Mouse (Mus musculus) hindbrain, embryonic 15.5 days (tissue): ENCODE data around the gene Htr1d. TPM values are rescaled to one million over a fixed set of nuclear protein-coding genes. Genes with fewer than 3 reads are reported as not detected.

Experiments used
- ATAC-seq: fragments of 200-750 bp; cut with Nextera tagmentation; 2 replicates; pipeline ENCODE4 v1.8.0; 2017; ENCODE audit warnings: low read depth, moderate number of reproducible peaks, moderate TSS enrichment; ENCODE audit not compliant: low FRiP score
- H3K27ac ChIP-seq: fragments of 300-500 bp; sonication (generic); replicated peaks from 2 replicates; pipeline ENCODE4 v1.5.1; 2015; ENCODE audit warnings: mild to moderate bottlenecking, inconsistent platforms
- H3K27me3 ChIP-seq: fragments of 300-500 bp; sonication (generic); 2 replicates; pipeline ENCODE4 v1.6.1; 2015; ENCODE audit warnings: control low read depth, inconsistent platforms
- H3K36me3 ChIP-seq: fragments of 300-500 bp; sonication (generic); 2 replicates; pipeline ENCODE4 v1.6.1; 2015; ENCODE audit warnings: control low read depth, inconsistent platforms
- H3K4me1 ChIP-seq: fragments of 300-500 bp; sonication (generic); replicated peaks from 2 replicates; pipeline ENCODE4 v1.6.1; 2015; ENCODE audit warnings: control low read depth, inconsistent platforms
- H3K4me2 ChIP-seq: fragments of 300-500 bp; sonication (generic); 2 replicates; pipeline ENCODE4 v1.6.1; 2015; ENCODE audit warnings: moderate library complexity, mild to moderate bottlenecking, inconsistent platforms
- H3K4me3 ChIP-seq: fragments of 300-500 bp; sonication (generic); 2 replicates; pipeline ENCODE4 v1.5.1; 2015; ENCODE audit warnings: mild to moderate bottlenecking, inconsistent platforms
- H3K9ac ChIP-seq: fragments of 300-500 bp; sonication (generic); 2 replicates; pipeline ENCODE4 v1.6.1; 2015; ENCODE audit warnings: inconsistent platforms
- H3K9me3 ChIP-seq: fragments of 300-500 bp; sonication (generic); 2 replicates; pipeline ENCODE4 v1.6.1; 2016; ENCODE audit warnings: control low read depth, inconsistent platforms
- WGBS: fragments of 180-500 bp; shearing (Covaris S2); methylation state at CpG from one replicate; pipeline ENCODE4 v1.1.7; 2015; 5-methylcytosine and 5-hydroxymethylcytosine counted together
- polyA plus RNA-seq: library from polyadenylated mRNA; unstranded; fragments of >200 nt; fragmentation: Nextera tagmentation; extraction: Ambion mirVana; gene quantifications from 2 replicates; pipeline ENCODE4 v1.2.1, GENCODE M21; 2015

Htr1d gene
- polyA plus RNA-seq, 1 experiment from 2014 or later: 3.3 TPM

DNA sequence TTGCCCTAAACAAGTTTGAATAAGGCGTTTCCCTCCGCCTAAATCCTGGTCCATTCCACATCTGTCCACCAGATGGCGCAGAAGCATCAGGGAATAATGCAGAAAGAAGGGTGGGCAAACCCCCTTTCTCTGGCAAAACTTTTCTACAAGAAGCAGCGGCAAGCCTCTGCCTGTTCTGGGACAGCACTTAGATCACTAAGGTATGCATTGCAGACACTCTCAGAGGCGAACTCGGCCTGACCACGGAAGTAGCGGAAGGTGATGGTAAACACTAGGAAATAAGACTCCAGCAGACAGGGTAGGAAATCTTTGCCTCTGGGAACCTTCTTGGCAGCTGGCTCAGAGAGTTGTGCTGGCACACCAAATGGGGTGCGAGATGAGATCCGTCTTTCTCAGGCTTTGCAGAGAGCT, 31.5 kb downstream of the Htr1d start:
- ATAC-seq: no peak
- Histone ChIP-seq H3K27ac (no peak overlapping the region), H3K9me3 (no peaks in the 10 kb centered on the region), H3K4me2 (peak overlapping the region; percentile 45), H3K4me1 (peaks cover 8% of the 10 kb centered on the region; the same call in 1 of the 2 replicates), H3K4me3 (peak overlapping the region; percentile 15; the same call in 1 of the 2 replicates), H3K9ac (no peak overlapping the region), H3K27me3 (peaks cover 7% of the 10 kb centered on the region; the same call in 1 of the 2 replicates), H3K36me3 (no peaks in the 10 kb centered on the region)
- 14% methylated on average over 10 of the region's 10 CpGs for WGBS

DNA sequence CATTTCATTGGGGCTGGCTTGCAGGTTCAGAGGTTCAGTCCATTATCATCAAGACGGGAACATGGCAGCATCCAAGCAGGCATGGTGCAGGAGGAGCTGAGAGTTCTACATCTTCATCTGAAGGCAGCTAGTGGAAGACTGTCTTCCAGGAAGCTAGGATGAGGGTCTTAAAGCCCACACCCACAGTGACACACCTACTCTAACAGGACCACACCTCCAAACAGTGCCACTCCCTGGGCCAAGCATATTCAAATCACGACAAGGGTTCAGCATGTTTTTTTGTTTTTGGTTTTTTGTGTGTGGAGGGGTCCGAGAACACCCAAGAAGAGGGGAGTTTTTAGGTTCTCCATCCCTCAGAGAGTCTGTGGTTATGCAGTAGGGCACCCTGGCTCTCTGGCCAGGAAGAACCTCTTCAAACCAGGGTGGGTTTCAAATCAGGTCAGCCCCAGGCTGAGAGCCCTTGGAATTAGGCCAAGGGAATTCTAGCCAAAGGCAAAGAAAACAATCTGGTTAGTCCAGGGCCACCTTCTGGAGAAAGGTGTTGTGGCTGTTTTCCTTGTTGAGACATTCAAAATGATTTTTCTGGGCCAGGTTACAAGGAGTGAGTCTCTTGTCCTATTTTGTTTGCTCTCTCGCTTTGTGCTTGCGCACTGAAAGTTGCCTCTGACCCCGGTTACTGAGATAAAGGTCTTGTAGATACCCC, 33.3 kb downstream of the Htr1d start:
- 92% methylated on average over 6 of the region's 6 CpGs for WGBS
- Histone ChIP-seq H3K27ac (no peak overlapping the region), H3K4me2 (no peak overlapping the region), H3K9ac (no peak overlapping the region), H3K9me3 (no peaks in the 10 kb centered on the region), H3K4me3 (no peak overlapping the region), H3K36me3 (no peaks in the 10 kb centered on the region), H3K4me1 (peaks cover 7% of the 10 kb centered on the region), H3K27me3 (peaks cover 17% of the 10 kb centered on the region; the same call in 1 of the 2 replicates)
- no peak for ATAC-seq

DNA sequence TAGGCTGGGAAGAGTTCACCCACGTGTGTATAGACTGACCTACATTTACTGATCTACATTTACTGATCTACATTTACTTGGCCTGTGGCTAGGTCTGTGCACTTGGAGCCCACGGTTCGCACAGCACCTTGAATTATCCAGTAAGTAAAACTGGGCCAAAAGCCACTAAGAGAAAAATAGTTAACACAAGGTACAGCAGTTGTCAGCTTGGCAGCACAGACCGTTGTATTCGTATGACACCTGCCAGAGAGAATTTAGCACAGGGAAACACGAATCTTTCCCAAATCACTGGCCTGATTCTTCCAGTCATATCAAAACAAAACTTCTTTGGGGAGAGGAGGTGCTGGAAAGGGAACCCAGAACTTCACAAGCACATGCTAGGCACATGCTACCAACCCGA, 35.0 kb downstream of the Htr1d start:
- H3K9ac ChIP-seq: no peak overlapping the region
- H3K36me3 ChIP-seq: no peaks in the 10 kb centered on the region
- no peak overlapping the region for H3K4me2 ChIP-seq
- ATAC-seq: no peak
- peaks cover 19% of the 10 kb centered on the region; the same call in 1 of the 2 replicates for H3K27me3 ChIP-seq
- H3K4me3 ChIP-seq: no peak overlapping the region
- no peaks in the 10 kb centered on the region for H3K9me3 ChIP-seq
- H3K27ac ChIP-seq: no peak overlapping the region
- H3K4me1 ChIP-seq: peaks cover 20% of the 10 kb centered on the region
- 84% methylated on average over 7 of the region's 7 CpGs for WGBS

DNA sequence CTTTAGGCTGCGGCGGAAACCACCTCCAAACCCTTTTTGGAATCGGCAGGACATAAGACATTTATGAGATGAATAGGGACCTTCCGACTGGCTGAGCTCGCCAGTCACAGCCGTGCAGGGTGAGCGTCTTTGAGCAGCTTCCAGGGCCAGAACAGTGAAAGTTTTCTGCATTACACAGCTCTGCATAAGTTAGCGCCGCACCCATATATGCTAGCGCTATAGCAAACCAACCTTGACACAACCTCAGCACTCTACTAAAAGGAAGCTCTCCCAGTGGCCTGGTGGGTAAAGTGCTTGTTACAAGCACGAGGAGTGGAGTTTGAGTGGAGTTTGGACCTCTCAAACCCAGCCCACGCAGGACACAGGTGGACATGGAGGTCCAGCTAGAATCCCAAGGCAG, 35.9 kb downstream of the Htr1d start:
- no peak for ATAC-seq
- Histone ChIP-seq H3K27ac (no peak overlapping the region), H3K9me3 (no peaks in the 10 kb centered on the region), H3K4me1 (peaks cover 24% of the 10 kb centered on the region), H3K27me3 (peaks cover 28% of the 10 kb centered on the region), H3K9ac (no peak overlapping the region), H3K36me3 (no peaks in the 10 kb centered on the region), H3K4me3 (no peak overlapping the region), H3K4me2 (no peak overlapping the region)
- 70% methylated on average over 12 of the region's 12 CpGs for WGBS

DNA sequence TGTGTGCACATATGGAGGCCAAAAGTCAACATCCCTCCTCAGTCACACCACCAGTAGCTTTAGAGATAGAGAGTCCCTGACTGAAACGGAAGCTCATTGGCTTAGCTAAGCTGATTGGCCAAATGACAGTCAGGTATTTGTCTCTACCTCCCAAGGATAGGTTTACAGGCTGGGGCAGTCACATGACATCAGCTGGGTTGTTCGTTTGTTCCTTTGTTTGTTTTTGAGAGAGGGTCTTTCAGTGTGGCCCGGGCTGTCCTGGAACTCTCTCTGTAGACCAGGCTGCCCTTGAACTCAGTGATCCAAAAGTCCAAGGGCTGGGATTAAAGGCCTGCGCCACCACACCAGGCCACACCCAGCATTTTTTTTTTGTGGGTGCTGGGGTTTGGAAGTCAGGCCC, 37.9 kb downstream of the Htr1d start:
- Histone ChIP-seq H3K36me3 (no peaks in the 10 kb centered on the region), H3K9me3 (no peaks in the 10 kb centered on the region), H3K4me1 (peaks cover 19% of the 10 kb centered on the region), H3K27ac (no peak overlapping the region), H3K9ac (no peak overlapping the region), H3K4me2 (peak overlapping the region; percentile 95; the same call in 1 of the 2 replicates), H3K4me3 (no peak overlapping the region), H3K27me3 (peaks cover 37% of the 10 kb centered on the region)
- no peak for ATAC-seq
- 42% methylated on average over 4 of the region's 4 CpGs for WGBS

DNA sequence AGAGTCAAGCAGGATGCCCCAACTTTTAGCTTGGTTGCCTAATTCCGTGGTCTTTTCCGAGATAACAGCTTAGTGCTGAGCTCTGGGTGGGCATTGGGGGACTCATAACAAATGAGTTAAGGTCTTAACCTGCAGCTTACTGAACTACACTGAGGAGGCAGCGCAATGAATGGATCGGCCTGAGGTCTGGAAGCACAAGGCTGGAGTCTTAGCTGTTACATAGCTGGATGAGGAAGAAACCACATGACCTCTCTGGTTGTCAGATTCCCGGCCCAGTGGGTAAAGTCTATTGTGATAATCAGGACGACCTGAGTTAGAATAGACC, 38.4 kb downstream of the Htr1d start:
- H3K27ac ChIP-seq: no peak overlapping the region
- peaks cover 37% of the 10 kb centered on the region for H3K27me3 ChIP-seq
- peaks cover 19% of the 10 kb centered on the region for H3K4me1 ChIP-seq
- no peaks in the 10 kb centered on the region for H3K36me3 ChIP-seq
- peak; percentile 14 for ATAC-seq
- no peaks in the 10 kb centered on the region for H3K9me3 ChIP-seq
- H3K4me2 ChIP-seq: peak overlapping the region; percentile 95
- WGBS: 12% methylated on average over 6 of the region's 6 CpGs
- H3K9ac ChIP-seq: peak overlapping the region; percentile 79
- peak overlapping the region; percentile 73 for H3K4me3 ChIP-seq

DNA sequence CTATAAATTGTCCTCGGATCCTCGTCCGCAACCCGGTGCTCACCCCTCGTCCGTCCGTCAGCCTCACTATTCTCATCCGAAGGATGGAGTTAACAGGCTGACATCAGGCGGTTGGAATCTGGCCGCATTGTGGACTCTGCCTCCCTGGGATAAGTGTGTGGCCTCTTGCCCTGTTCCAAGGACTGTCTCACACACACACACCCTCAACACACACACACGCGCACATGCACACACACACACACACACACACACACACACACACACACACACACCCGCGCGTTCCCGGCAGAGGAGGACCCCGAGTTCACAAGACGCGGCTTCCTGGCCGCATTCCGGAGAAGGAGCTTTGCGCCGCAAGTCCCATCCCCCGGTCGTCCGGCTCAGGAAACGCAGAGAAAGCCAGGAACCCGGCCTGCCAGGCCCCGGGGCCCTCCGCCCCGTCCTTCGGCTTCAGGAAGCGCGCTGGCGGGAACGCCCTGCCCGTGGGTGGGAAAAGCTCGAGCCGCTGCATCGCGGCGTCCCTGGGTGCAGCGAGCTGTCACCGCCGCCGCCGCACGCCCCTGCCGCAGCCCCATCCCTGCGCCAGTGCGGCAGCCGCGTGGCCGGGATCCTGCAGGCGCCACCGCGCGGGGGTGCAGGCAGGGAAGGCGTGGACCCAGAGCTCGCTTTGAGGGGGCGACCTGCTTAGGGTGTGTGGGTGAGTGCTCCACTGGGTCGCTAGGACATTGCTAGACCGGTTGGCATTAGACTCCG, 38.9 kb downstream of the Htr1d start, which contains the start of gene 6030445D17Rik:
TSS of gene 6030445D17Rik (plus strand) at position 165 of the 753 bp plus-strand sequence.
- Histone ChIP-seq H3K27ac (peak within 1 kb of the TSS; percentile 68), H3K4me1 (peaks cover 19% of the 10 kb centered on the region), H3K4me3 (peak within 1 kb of the TSS; percentile 73), H3K36me3 (no peaks in the 10 kb centered on the region), H3K27me3 (peaks cover 37% of the 10 kb centered on the region), H3K4me2 (peak within 1 kb of the TSS; percentile 95), H3K9me3 (no peaks in the 10 kb centered on the region), H3K9ac (peak within 1 kb of the TSS; percentile 79)
- under 1% methylated on average over 64 of the region's 64 CpGs for WGBS
- peak; percentile 75 for ATAC-seq

DNA sequence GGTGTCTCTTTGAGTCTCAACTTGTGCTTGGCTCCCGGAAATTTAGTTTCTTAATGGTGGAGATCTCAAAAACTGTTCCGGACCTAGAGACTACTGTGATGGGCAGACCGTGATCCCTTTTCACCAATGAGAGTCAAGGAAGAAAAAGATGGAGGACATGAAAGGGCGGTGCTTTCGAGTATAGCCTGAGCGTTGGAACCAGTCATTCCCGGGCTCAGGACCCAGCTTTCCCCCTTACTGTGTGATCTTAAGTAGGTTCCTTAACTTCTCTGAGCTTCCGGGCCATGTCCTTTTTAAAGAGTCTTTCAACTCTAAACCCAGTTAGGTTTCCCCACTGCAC, 39.5 kb downstream of the Htr1d start:
- under 1% methylated on average over 8 of the region's 8 CpGs for WGBS
- peak; percentile 72 for ATAC-seq
- peaks cover 37% of the 10 kb centered on the region for H3K27me3 ChIP-seq

DNA sequence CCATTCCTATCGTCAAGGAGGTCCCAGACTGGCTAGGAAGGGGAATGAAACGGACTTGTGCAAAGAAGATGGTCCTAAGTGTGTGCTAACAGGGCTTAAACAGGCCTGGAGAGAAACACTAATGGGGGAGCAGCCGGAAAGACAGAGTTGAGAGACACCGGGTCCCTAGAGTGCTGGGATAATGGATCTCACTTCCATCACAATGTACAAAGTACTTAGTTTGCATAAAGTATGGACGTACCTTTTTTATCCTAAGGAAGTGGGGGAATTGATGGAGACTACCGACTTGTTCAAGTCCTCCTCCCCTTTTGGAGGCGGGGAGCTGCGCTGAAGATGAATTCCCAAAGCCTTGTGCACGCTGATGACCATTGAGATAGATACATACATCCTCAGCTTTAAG, 40.1 kb downstream of the Htr1d start:
- Histone ChIP-seq H3K4me3 (peak overlapping the region; percentile 73), H3K9ac (no peak overlapping the region), H3K4me2 (peak overlapping the region; percentile 95), H3K9me3 (no peaks in the 10 kb centered on the region), H3K27me3 (peaks cover 37% of the 10 kb centered on the region), H3K36me3 (no peaks in the 10 kb centered on the region), H3K4me1 (peaks cover 19% of the 10 kb centered on the region), H3K27ac (no peak overlapping the region)
- 16% methylated on average over 9 of the region's 9 CpGs for WGBS
- ATAC-seq: no peak

More for the DNA sequence above, 39.5 kb downstream of the Htr1d start:
- H3K27ac ChIP-seq: peak overlapping the region; percentile 68
- no peaks in the 10 kb centered on the region for H3K36me3 ChIP-seq
- peak overlapping the region; percentile 73 for H3K4me3 ChIP-seq
- peaks cover 19% of the 10 kb centered on the region for H3K4me1 ChIP-seq
- peak overlapping the region; percentile 95 for H3K4me2 ChIP-seq
- H3K9me3 ChIP-seq: no peaks in the 10 kb centered on the region
- peak overlapping the region; percentile 79 for H3K9ac ChIP-seq

DNA sequence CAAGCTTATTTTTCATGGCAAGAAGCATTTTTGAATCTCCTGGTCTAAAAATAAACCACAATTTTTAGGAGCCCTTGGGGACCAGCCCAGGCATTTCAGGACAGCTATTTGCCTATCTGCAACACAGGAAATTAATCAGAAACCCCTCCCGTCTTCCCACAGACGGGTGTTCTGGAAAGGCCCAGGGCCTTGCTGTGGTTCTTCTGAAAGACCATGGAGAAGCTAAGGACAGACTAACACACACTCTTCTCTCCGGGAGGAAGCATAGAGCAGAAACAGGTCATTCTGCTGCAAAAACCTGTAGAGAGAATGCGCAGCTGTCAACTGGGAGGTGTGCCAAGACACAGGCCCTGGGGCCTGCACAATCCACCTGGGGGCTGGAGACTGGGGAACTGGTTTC, 42.9 kb downstream of the Htr1d start:
- no peaks in the 10 kb centered on the region for H3K9me3 ChIP-seq
- no peak overlapping the region for H3K27ac ChIP-seq
- peaks cover 24% of the 10 kb centered on the region for H3K27me3 ChIP-seq
- no peak overlapping the region for H3K4me3 ChIP-seq
- no peak overlapping the region for H3K9ac ChIP-seq
- peaks cover 22% of the 10 kb centered on the region for H3K4me1 ChIP-seq
- no peak overlapping the region for H3K4me2 ChIP-seq
- no peak for ATAC-seq
- H3K36me3 ChIP-seq: no peaks in the 10 kb centered on the region
- 56% methylated on average over 4 of the region's 4 CpGs for WGBS

DNA sequence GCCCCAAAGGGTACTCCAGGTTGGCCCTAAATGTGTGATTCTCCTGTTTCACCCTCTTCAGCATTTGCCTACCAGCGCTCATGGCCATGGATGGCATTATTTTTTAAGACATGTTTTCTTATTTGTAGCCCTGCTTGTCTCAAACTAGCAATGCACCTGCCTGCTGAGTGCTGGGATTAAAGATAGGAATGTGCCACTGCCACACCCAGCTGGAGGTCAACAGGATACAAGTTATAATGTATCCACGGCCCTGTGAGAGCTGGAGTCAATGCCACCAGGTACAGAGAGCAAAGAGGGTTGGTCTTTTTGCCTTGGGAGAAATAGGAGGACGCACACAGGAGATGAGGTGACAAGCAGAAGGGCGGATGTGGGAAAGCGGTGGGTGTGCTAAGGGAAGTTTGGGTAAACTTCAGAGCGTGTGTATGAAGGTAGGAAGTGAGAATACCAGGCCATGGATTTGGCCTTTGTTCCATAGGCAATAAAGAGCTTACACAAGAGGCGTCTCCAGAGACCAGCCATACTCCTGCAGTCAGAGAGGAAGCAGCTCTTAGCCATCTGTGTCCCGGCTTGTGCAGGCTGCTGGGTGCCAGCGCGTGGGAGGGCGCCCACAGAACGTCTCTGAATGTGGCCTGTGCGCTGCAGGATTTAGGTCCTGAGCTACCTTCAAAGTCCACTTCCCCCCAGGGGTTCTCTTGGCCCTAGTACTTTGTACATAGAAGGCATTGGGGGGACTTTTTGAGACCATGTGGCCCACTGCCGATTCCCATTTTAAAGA, 45.4 kb downstream of the Htr1d start:
- H3K9me3 ChIP-seq: no peaks in the 10 kb centered on the region
- peak overlapping the region; percentile 66; the same call in 1 of the 2 replicates for H3K4me2 ChIP-seq
- no peak overlapping the region for H3K9ac ChIP-seq
- no peak overlapping the region for H3K27ac ChIP-seq
- H3K27me3 ChIP-seq: peaks cover 13% of the 10 kb centered on the region
- 0 out of 2 replicates have a peak overlapping the region, but pooled peaks have one; percentile 79 for H3K4me3 ChIP-seq
- no peaks in the 10 kb centered on the region for H3K36me3 ChIP-seq
- no peak; the same call in 1 of the 2 replicates for ATAC-seq
- WGBS: 72% methylated on average over 14 of the region's 14 CpGs
- peaks cover 12% of the 10 kb centered on the region for H3K4me1 ChIP-seq
